Mouse (Mus musculus) kidney, postnatal 0 days (tissue): ENCODE measurements around the gene 4933405O20Rik. TPM values are rescaled to one million over a fixed set of nuclear protein-coding genes. Genes with fewer than 3 reads are reported as not detected.
A peak's percentile ranks its signal among the peaks of the same experiment; 100 is the strongest.

Experiments
- ATAC-seq: fragments of 200-750 bp; cut with Nextera tagmentation; replicated peaks from 2 replicates; pipeline ENCODE4 v1.8.0; 2017; ENCODE audit warnings: low read depth, moderate number of reproducible peaks, moderate TSS enrichment, moderate library complexity; ENCODE audit not compliant: low FRiP score
- DNase-seq: peaks from one replicate; pipeline ENCODE4 v3.0.0-alpha.2; 2016; ENCODE audit warnings: low spot score
- H3K27ac ChIP-seq: fragments of 300-500 bp; sonication (generic); 2 replicates; pipeline ENCODE4 v1.5.1; 2014; ENCODE audit warnings: mild to moderate bottlenecking
- H3K27me3 ChIP-seq: fragments of 300-500 bp; sonication (generic); 2 replicates; pipeline ENCODE4 v1.6.1; 2014; ENCODE audit warnings: low read length, mixed read lengths; ENCODE audit not compliant: insufficient read depth
- H3K36me3 ChIP-seq: fragments of 300-500 bp; sonication (generic); 2 replicates; pipeline ENCODE4 v1.6.1; 2014; ENCODE audit warnings: low read length, mixed read lengths; ENCODE audit not compliant: insufficient read depth
- H3K4me1 ChIP-seq: fragments of 300-500 bp; sonication (generic); replicated peaks from 2 replicates; pipeline ENCODE4 v1.6.1; 2014; ENCODE audit warnings: antibody characterized with exemption, low read length, mixed read lengths; ENCODE audit not compliant: insufficient read depth
- H3K4me2 ChIP-seq: fragments of 300-500 bp; sonication (generic); 2 replicates; pipeline ENCODE4 v1.6.1; 2014; ENCODE audit warnings: mild to moderate bottlenecking, low read length, moderate library complexity, mixed read lengths
- H3K4me3 ChIP-seq: fragments of 300-500 bp; sonication (generic); replicated peaks from 2 replicates; pipeline ENCODE4 v1.5.1; 2014; ENCODE audit warnings: low read depth, low read length
- H3K9ac ChIP-seq: fragments of 300-500 bp; sonication (generic); 2 replicates; pipeline ENCODE4 v1.6.1; 2014; ENCODE audit warnings: low read depth, low read length
- H3K9me3 ChIP-seq: fragments of 300-500 bp; sonication (generic); replicated peaks from 2 replicates; pipeline ENCODE4 v1.6.1; 2016; ENCODE audit warnings: low read length, inconsistent platforms, mixed read lengths
- CTCF ChIP-seq: IDR thresholded peaks from 2 replicates; pipeline ENCODE4 v1.5.1; 2016; ENCODE audit warnings: antibody characterized with exemption, low read depth, mild to moderate bottlenecking, moderate library complexity
- WGBS: fragments of 180-500 bp; shearing (Covaris S2); extraction: QIAGEN DNeasy Blood & Tissue Kit; methylation state at CpG from one replicate; pipeline ENCODE4 v1.1.7; 2014; 5-methylcytosine and 5-hydroxymethylcytosine counted together
- polyA plus RNA-seq: library from polyadenylated mRNA; unstranded; fragments of >200 nt; fragmentation: Nextera tagmentation; extraction: Ambion mirVana; gene quantifications from 2 replicates; pipeline ENCODE4 v1.2.1, GENCODE M21; 2015

4933405O20Rik gene
- polyA plus RNA-seq, 1 experiment from 2014 or later = not detected

- ATAC-seq = no peak
- Histone ChIP-seq H3K9me3 (no peaks in the 10 kb centered on the region), H3K4me3 (no peak overlapping the region), H3K27me3 (no peaks in the 10 kb centered on the region), H3K4me2 (no peak overlapping the region), H3K9ac (no peak overlapping the region), H3K36me3 (no peaks in the 10 kb centered on the region), H3K27ac (no peak overlapping the region), H3K4me1 (no peaks in the 10 kb centered on the region)
- DNase-seq = no peak
- WGBS = 70% methylated on average over 2 of the region's 2 CpGs
- no peak for TF ChIP-seq CTCF
Measured at GRCm38 (mm10) chr7:50614101-50614500, 15.1 kb downstream of the 4933405O20Rik start.

DNA sequence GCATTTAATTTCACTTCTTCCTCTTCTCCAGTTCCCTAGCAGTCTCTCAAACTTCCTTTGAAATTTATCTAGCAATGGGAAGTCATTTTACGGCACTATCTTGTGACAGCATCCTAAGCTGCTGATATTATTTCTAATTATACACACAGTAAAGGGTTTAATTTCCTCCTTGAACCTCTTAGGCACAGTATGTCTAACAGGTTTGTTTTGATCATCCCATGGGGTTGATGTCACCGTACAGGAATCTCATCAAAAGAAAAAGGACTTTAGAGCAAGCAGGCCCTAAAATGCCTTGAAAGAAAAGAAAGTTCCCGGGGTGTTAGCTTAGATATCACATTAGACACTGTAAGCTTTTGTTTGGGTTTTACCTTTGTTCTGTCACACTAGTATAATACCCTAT lies 30.2 kb downstream of the 4933405O20Rik start:
- 33% methylated on average over 3 of the region's 3 CpGs for WGBS
- TF ChIP-seq CTCF = no peak
- no peak overlapping the region for H3K9ac ChIP-seq
- no peak for ATAC-seq
- no peaks in the 10 kb centered on the region for H3K27me3 ChIP-seq
- no peaks in the 10 kb centered on the region for H3K4me1 ChIP-seq
- no peaks in the 10 kb centered on the region for H3K9me3 ChIP-seq
- no peaks in the 10 kb centered on the region for H3K36me3 ChIP-seq
- H3K27ac ChIP-seq = no peak overlapping the region
- DNase-seq = peak; percentile 44
- H3K4me3 ChIP-seq = no peak overlapping the region
- H3K4me2 ChIP-seq = no peak overlapping the region

DNA sequence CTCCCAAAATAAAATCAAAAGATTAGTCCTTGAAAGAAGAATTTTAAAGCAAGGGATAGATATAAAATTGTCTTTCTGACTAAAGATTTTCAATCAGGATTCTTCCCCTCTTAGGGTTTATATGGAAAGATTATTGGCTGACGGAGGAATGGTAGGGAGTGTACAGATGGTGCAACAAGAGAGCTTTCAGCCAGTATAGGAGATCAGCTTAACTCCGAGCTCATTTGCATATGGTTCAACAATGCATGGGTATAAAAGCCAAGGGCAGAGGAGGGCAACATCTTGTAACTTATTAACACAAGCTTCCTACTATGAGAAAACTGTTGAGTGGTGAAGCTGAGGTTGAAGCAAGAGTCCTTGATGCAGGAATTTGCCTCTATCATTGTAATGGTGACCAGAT lies 34.2 kb downstream of the 4933405O20Rik start:
- no peak for DNase-seq
- no peak overlapping the region for H3K4me3 ChIP-seq
- no peak for TF ChIP-seq CTCF
- no peaks in the 10 kb centered on the region for H3K9me3 ChIP-seq
- whole genome bisulfite sequencing = 86% methylated on average over 2 of the region's 2 CpGs
- ATAC-seq = no peak
- H3K36me3 ChIP-seq = no peaks in the 10 kb centered on the region
- H3K9ac ChIP-seq = no peak overlapping the region
- H3K27me3 ChIP-seq = no peaks in the 10 kb centered on the region
- no peak overlapping the region for H3K27ac ChIP-seq
- no peak overlapping the region for H3K4me2 ChIP-seq
- H3K4me1 ChIP-seq = no peaks in the 10 kb centered on the region
